Mouse (Mus musculus): ENCODE data around the gene Nos3. TPM values are rescaled to one million over a fixed set of nuclear protein-coding genes. Genes with fewer than 3 reads are reported as not detected.
A peak's percentile ranks its signal among the peaks of the same experiment; 100 is the strongest.

Gene Nos3
- total RNA-seq, 2 experiments from 2014 or later: 10.0 to 10.2 TPM

DNA sequence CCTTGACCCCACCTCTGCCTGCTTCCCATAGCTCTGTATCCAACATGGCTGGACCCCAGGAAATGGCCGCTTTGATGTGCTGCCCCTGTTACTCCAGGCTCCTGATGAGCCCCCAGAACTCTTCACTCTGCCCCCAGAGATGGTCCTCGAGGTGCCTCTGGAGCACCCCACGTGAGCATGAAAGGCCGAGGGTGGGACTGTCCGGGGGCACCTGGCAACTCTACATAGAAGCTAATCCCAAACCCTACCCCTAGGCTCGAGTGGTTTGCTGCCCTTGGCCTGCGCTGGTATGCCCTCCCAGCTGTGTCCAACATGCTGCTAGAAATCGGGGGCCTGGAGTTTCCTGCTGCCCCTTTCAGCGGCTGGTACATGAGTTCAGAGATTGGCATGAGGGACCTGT is 5.2 kb downstream of the Nos3 start:
- intact Hi-C loops (cut with DNase I): loop anchor here (10.0 kb wide), 1 partner anchor 195 kb away; no protein-coding TSS in a partner anchor
- DNase-seq: no peak

DNA sequence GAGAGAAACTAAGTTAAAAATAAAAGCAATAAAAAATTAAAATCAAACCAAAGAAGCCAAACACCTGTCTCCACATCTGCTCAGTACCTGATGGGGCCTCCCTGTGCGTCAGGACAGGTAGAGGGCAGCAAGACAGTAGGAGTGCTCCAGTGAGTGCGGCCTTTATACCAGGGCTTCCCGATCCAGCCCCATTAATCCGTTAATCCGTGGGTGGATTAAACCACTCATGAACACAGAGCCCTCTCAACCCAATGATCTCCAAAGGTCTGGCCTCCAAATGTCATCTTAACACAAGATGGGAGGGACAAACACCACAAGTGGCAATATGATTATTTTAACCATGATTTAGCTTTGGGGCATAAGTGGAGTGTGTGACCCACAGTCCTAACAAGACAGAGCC is 9.2 kb downstream of the Nos3 start:
- DNase-seq: no peak
- intact Hi-C loops (cut with DNase I): no loop called here

DNA sequence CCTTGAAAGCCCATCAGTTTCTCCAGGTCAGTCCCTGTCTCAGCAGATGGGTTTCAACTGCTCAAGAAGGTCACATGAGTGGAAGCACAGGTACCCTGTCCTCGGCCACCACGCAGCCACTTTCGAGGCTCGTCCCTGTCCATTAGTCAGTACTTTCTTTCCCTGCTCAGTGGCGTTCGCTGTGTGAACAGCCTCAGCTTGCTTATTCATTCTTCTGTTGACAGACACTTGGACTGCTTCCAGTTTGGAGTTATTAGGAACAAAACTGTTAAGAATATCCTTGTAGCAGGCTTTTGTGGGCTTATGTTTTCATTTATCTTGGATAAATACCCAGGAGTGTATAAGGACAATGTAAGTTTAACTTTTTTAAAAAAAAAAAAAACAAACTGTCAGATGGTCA is 9.6 kb downstream of the Nos3 start:
- DNase-seq: no peak
- intact Hi-C loops (cut with DNase I): no loop called here

DNA sequence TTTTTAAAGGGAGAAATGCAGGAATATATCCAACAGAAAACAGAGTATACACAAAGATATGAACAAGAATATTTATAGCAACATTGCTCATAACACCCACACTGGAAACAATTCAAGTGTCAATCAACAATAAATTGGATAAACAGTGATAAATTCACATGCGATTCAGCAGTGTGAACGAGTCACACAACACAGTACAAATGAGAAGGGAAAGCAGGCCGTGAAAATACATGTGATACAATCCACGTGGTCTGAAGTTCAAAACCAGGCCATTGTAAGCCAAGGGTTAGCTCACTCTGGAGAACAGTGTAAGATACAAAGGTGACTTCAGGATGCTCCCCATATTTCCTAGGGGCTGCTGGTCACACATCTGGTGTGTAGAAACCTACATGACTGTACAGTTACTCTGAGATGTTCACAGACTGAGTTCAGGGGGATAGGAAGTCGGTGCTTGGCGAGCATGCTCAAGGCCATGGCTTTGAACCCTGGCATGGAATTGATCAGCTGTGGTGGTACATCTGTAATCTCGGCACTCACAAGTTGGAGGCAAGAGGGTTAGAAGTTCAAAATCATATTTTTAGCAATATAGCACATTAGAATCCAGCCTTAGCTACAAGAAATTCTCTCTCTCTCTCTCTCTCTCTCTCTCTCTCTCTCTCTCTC is 10.2 kb downstream of the Nos3 start:
- no peak for DNase-seq
- intact Hi-C loops (cut with DNase I): no loop called here

DNA sequence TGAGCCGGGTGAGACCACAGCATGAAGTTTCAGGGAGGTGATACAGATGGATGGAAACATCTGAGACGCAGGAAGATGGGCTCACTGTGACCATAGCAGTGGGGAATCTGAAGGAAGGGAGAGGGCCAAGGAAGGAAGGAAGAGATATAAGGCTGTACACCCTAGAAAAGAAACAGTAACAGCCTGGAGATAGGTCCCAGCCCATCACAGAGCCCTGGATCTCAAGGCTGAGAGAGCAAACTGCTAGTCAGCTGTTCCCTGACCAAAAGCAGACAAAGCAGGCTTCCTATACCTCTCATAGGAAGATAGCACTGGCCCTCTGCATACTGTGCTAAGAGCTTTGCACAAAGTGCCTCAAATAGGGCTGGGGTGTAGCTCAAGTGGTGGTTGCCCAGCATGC is 14.1 kb downstream of the Nos3 start:
- no peak for DNase-seq
- intact Hi-C loops (cut with DNase I): no loop called here

DNA sequence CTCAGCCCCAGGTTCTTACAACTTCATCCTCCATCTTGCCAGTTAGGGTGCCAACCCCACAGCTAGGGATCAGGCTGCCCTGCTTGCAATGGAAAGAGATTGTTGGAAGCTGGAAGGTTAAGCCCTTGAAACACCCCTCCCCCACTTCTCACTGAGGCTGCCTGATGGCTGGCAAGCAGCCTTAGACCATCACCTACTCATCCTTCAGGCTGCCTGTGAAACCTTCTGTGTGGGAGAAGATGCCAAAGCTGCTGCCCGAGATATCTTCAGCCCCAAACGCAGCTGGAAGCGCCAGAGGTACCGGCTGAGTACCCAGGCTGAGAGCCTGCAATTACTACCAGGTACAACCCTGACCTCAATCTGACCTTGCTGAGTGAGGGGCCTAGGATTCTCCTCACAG is 14.9 kb downstream of the Nos3 start:
- DNase-seq: no peak
- intact Hi-C loops (cut with DNase I): no loop called here

DNA sequence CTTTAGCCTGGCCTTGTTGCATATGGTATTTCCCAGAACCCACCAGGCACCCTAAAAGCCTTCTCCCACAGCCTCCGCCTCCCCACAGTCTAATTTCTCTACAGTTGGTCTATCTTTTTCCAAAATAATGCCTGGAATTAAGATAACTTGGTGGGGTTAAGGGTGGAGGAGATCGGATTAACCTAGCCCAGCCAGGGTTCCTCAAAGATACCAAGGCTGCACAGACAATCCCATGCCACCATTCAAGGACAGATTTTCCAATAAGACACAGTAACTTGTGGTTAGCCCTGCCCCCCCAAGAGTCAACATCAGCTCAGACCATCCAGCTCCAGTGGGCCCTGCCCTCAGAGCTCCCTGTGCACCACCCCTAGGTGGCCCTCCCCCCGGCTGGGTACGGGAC is 15.9 kb downstream of the Nos3 start:
- DNase-seq: no peak
- intact Hi-C loops (cut with DNase I): no loop called here

DNA sequence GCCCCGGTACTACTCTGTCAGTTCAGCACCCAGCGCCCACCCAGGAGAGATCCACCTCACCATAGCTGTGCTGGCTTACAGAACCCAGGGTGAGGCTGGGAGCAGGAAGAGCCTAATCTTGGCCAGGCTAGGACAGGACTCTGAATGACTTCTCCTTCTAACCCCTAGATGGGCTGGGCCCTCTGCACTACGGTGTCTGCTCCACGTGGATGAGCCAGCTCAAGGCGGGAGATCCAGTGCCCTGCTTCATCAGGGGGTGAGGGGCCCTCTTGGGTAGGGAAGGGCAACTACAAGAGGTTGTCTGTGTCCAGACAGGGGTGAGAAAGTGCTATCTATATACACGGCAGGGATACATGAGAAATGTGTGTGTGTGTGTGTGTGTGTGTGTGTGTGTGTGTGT is 16.9 kb downstream of the Nos3 start:
- no peak for DNase-seq
- intact Hi-C loops (cut with DNase I): no loop called here

DNA sequence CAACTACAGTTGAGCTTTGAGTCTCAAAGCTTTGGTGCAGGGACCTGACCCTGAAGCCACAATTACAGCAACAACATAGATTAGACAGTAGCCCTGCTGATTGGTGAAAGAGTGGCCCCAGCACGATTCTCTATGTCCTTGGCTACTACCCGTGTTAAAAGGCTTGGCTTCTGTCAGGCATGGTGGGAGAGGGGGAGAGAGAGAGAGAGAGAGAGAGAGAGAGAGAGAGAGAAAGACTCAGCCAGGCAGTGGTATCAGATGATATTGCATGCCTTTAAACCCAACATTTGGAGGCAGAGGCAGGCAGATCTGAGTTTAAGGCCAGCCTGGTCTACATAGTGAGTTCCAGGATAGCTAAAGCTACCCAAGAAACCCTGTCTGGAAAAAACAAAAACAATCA is 17.4 kb downstream of the Nos3 start:
- intact Hi-C loops (cut with DNase I): no loop called here
- DNase-seq: no peak

DNA sequence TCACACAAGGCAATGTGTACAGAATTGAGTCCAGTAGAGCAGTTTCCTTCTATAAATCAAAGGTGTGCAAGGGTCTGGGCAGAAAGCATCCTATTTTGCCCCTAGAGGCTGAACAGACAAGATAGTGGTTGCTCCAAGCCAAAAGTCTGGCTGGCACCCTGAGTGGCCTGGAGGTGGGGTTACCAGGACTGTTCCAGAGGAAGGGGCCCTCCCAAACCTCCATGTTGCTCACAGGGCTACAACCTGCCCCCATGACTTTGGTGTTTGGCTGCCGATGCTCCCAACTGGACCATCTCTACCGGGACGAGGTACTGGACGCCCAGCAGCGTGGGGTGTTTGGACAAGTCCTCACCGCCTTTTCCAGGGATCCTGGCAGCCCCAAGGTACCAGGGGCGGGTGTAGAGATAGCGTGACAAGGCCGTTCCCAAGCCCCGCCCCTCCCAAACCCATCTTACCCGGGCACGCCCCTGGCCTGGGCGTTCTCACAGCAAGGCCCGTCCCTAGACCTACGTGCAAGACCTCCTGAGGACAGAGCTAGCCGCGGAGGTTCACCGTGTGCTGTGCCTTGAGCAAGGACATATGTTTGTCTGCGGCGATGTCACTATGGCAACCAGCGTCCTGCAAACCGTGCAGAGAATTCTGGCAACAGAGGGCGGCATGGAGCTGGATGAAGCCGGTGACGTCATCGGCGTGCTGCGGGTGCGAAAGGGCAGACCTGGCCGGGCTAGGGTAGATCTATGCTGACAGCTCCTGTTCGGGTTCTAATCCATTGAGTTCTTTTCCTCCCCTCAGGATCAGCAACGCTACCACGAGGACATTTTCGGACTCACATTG is 18.6 kb downstream of the Nos3 start:
- intact Hi-C loops (cut with DNase I): no loop called here
- DNase-seq: peak; percentile 94

DNA sequence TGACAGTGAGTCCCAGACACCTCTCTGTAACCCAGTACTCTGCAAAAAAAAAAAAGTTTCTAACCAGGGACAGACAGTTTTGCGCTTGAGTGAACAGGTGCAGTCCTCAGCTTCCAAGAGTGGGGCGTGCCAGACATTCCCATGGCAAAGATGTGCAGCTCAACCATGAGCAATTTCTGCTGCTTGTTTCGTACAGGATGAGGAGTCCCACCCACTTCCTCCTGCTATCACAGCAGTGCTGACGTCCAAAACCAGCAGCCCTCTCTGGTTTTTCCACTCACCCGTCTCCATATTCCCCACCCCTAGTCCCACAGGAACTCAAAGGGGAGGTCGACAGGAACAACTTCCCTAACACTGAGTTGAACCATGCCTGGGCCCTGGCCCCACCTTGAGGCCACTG is 19.8 kb downstream of the Nos3 start:
- DNase-seq: no peak
- intact Hi-C loops (cut with DNase I): no loop called here

DNA sequence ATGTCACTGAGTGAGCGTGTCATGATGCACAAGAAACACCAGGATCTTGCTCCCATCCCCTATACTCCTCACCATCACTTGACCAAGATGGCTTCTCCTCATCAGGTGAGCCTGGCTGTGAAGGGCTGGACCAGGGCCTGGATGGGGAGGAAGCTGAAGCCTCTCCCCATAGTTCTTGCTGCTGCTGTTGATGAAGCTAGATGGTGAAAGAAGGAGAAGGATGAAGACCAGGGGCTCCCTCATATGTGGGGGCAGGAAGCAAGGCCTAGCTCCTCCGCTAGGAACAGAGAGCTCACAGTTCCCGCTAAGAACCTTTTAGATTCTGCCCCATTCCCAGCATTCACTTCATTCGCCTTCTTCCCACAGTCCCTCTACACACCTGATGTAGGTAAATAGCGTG is 20.8 kb downstream of the Nos3 start:
- no peak for DNase-seq
- intact Hi-C loops (cut with DNase I): no loop called here

DNA sequence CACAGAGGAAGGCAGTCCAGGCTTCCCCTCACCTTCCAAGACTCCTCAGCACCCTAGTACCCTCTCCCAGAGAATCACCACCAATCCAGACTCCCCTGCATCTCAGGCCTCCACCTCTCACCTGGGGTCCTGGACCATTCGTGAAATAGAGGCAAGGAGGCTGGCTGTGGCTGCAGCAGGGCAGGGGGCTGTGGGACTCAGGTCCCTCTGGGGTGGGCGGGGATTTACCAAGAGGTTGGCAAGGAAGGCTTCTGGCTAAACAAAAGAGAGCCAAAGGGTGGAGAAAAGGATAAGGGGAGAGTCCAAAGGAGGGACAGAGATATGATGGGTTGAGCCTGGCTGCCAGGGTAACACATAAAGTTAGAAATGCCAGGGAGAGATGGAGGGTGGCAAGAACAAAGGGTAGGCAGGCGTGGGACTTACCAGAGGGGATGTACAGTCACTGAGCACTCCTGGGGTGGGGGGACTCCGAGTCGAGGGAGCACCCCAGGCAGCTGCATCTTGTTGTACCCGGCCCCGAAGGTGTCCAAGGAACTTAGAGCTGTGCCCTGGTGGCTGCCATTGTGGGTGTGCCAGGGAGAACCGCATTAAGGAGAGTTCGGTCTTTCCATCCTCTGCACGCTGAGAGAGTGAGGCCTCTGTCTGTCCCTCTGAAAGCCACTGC is 21.4 kb downstream of the Nos3 start:
- DNase-seq: no peak
- intact Hi-C loops (cut with DNase I): no loop called here

DNA sequence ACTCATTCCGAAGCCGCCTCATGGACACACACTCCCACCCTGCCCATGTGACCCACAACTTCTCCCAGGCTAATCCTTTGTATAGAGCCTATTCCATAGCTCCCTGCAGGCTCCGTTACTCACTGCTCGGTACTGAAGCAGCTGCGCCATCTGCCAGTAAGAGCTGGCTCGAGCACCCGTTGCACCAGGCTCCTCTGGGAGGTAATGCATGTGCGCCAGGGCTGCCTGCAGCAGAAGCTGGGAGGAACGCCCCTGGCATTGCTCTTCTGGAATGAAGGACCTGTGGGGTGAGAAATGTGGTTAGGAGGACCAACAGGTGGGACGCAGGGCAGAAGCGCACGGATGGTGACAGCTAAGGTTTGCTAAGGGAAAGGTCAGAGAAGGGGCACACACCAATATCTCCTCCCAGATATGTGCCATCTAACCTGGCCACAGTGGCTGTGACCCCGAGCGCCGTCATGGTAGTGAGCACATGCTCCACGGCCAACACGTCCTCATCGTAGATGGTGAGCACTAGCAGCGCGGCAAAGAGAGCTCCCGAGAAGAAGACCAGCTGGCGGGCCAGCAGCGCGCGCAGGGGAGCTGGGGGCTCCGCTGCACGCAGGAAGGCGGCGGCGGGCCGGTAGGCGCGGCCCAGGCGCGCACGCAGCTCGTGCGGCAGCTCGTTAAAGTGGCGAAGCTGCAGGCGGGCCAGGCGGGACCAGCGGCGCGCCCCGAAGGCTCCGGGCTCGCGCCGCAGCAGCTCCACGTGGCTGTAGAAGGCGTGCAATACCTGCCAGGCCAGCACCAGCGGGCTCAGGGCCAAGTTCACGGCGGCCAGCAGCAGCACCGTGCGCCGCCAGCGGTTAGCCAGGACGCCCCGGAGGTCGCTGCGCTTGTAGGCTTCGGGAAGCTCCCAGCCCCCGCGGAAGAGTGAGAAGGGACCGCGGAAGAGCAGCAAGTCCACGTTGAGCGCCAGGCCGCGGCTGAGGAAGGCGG is 22.9 kb downstream of the Nos3 start:
- DNase-seq: peak; percentile 65
- intact Hi-C loops (cut with DNase I): no loop called here

DNA sequence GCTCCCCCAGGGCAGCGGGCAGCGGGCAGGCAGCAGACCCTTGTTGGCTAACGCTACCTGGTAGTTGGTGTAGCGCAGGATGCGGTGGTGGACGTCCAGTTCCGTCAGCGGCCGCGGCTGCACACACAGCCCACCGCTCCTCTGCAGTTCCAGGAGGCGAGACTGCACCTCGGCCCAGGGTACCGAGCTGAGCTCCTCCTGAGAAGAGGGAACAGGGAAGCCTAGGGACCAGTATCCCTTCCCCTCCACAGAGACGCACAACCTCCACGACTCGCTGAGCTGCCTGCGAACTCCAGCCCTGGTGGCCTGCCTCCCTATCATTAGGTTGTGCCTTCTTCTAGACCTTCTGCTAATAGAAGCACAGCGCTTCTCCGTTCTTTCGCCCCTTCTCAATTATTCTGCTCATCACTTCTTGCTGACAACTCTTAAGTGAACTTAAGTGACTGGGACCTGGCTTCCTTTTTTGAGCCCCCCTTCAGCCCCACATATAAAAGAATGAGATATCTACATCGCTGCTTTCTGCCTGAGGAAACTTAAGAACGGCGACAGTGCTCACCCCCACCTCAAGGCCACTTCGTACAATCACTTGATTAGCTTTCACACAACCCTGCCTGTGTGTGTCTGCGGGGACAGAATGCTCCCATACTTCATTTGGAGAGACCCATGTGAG is 23.8 kb downstream of the Nos3 start:
- DNase-seq: no peak

DNA sequence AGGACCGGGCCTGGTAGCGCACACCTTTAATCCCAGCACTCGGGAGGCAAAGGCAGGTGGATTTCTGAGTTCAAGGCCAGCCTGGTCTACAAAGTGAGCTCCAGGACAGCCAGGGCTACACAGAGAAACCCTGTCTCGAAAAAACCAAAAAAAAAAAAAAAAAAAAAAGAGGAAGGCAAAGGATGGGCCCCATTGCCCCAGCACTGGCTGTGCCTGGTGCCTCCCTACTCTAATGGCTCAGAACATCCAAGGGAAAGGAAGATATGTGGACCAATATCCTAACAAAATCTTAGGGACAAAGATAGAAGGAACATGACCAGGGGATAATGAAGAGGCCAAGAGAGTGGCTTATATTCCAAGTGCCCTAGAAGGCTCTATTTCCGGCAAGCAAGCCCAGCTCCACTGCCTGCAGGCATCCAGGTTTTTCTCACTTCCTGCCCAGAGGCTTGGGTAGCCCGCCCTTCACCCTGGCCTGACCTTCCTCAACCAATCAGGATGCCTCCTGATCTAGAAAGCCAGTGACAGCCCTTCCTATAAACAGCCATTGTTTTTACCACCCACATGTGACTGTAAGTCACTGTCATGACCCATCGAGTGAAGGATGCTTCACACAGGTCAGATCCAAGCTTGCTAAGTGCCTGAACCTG is 24.5 kb downstream of the Nos3 start:
- intact Hi-C loops (cut with DNase I): no loop called here
- DNase-seq: no peak

More for the DNA sequence above, 23.8 kb downstream of the Nos3 start:
- intact Hi-C loops (cut with DNase I): no loop called here

DNA sequence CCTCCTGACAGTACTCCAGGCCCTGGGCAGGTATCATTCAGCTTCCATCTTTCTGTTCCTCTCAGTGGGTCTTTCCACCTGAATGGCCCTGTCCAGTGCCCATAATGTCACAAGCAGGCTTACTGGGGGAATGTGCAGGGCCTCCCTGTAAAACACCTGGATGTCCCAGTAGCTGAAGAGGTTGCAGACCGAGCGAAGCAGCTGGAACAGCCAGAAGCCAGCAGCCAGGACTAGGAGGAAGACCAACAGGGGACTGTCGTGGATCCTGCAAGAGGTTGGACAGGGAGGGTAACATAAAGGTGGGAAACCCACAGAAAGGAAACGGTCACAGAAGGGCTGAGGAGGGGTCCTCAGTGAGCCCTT is 25.0 kb downstream of the Nos3 start:
- intact Hi-C loops (cut with DNase I): no loop called here
- DNase-seq: no peak

DNA sequence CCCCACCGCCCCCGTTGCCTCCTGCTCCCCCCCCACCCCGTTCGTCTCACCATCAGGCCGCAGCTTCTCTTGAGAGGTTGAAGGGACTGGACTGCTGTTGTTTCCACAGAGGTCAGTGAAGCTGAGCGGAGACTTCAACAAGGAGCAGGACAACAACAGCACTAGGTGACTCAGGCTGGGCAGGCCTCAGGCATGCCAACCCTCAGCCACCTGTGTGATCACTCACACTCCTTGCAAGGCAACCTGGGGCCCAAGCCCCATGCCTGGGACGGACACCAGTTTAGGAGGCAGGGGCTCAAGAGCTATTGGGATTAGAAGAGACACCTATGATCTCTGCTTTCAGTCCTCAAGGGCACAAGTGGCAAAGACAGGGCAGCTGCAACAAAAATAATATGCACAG is 27.3 kb downstream of the Nos3 start, which contains the start of gene Atg9b:
Gene Atg9b (minus strand): TSS at position 280 of the 400 bp plus-strand sequence.
- intact Hi-C loops (cut with DNase I): no loop called here
- DNase-seq: no peak

DNA sequence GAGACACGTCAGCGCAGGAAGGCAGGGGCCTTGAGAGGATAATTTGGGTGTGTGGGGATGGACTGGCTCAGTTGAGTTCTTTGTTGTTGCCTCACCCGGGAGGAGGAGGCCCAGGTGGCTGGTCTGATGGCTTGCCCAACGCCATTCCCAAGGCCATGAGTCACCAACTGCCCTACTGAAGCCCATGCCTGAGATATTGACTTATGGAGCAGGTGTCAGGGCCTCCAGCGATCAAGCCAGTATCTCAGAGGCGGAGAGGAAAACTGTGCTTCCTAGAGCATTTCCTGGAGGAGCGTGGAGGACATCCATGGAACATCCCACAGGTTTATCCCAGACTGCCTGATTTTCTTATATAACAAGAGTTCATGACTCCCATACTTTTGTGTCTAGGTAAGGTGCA is 28.1 kb downstream of the Nos3 start:
- no peak for DNase-seq
- intact Hi-C loops (cut with DNase I): no loop called here
